Mouse (Mus musculus): ENCODE data around the gene Hspa4l. TPM values are rescaled to one million over a fixed set of nuclear protein-coding genes. Genes with fewer than 3 reads are reported as not detected.

Hspa4l gene
- total RNA-seq (2021) = 100 to 1,000 TPM; 158 to 170 TPM
- long read RNA-seq, full-length matches to known transcripts = 129 of 155 reads
- long read RNA-seq, partial matches to known transcripts = 12 of 155 reads
- long read RNA-seq, other reads (novel, unspliced or antisense) = 14 of 155 reads

GRCm38 (mm10) chr3:40744024-40744835 lies at the start of gene Hspa4l:
Hspa4l (plus strand) TSS chr3:40744495.
- no peak for DNase-seq (ENCODE audit: low spot score in 2 of 2)

GRCm38 (mm10) chr3:40695162-40695561 lies 49.1 kb upstream of the Hspa4l start:
- DNase-seq (ENCODE audit: low spot score in 2 of 2) = no peak

- no peak for DNase-seq (ENCODE audit: low spot score in 2 of 2)
These were observed 45.5 kb upstream of the Hspa4l start for GRCm38 (mm10) chr3:40698834-40699233.

GRCm38 (mm10) chr3:40704816-40705430 lies 39.4 kb upstream of the Hspa4l start:
- no peak for DNase-seq (ENCODE audit: low spot score in 2 of 2)

GRCm38 (mm10) chr3:40708655-40709054 lies 35.6 kb upstream of the Hspa4l start, which contains the start of gene Slc25a31:
Slc25a31 (plus strand) TSS chr3:40708855.
- DNase-seq (ENCODE audit: low spot score in 2 of 2) = no peak

GRCm38 (mm10) chr3:40716056-40716455 lies 28.2 kb upstream of the Hspa4l start:
- DNase-seq (ENCODE audit: low spot score in 2 of 2) = no peak

- no peak for DNase-seq (ENCODE audit: low spot score in 2 of 2)
These were observed 25.3 kb upstream of the Hspa4l start for GRCm38 (mm10) chr3:40719022-40719421.

- no peak for DNase-seq (ENCODE audit: low spot score in 2 of 2)
These were observed 5.8 kb upstream of the Hspa4l start for GRCm38 (mm10) chr3:40738381-40738912.

- peak; percentile 88 to 94 for DNase-seq (ENCODE audit: low spot score in 2 of 2)
These were observed 753 bp downstream of the Hspa4l start for GRCm38 (mm10) chr3:40744836-40745660.

- DNase-seq (ENCODE audit: low spot score in 2 of 2) = peak in 1 of 2 experiments; percentile 43
These were observed 1.6 kb downstream of the Hspa4l start for GRCm38 (mm10) chr3:40745661-40746547.

GRCm38 (mm10) chr3:40760746-40761145 lies 16.5 kb downstream of the Hspa4l start:
- no peak for DNase-seq (ENCODE audit: low spot score in 2 of 2)

GRCm38 (mm10) chr3:40761312-40761711 lies 17.0 kb downstream of the Hspa4l start:
- DNase-seq (ENCODE audit: low spot score in 2 of 2) = no peak

GRCm38 (mm10) chr3:40793783-40794182 lies 49.5 kb downstream of the Hspa4l start:
- DNase-seq (ENCODE audit: low spot score in 2 of 2) = no peak

GRCm38 (mm10) chr3:40798054-40798453 lies 53.8 kb downstream of the Hspa4l start:
- DNase-seq (ENCODE audit: low spot score in 2 of 2) = no peak

GRCm38 (mm10) chr3:40798500-40798899 lies 54.2 kb downstream of the Hspa4l start:
- DNase-seq (ENCODE audit: low spot score in 2 of 2) = peak in 1 of 2 experiments; percentile 61

GRCm38 (mm10) chr3:40799530-40800372 lies 55.5 kb downstream of the Hspa4l start, which contains the start of gene Plk4:
Plk4 (plus strand) TSS chr3:40800019.
- DNase-seq (ENCODE audit: low spot score in 2 of 2) = peak; percentile 90 to 97

- no peak for DNase-seq (ENCODE audit: low spot score in 2 of 2)
These were observed 56.1 kb downstream of the Hspa4l start for GRCm38 (mm10) chr3:40800373-40800823.

GRCm38 (mm10) chr3:40806871-40807270 lies 62.6 kb downstream of the Hspa4l start:
- DNase-seq (ENCODE audit: low spot score in 2 of 2) = no peak

- no peak for DNase-seq (ENCODE audit: low spot score in 2 of 2)
These were observed 64.4 kb downstream of the Hspa4l start for GRCm38 (mm10) chr3:40808686-40809085.
